Comparison of ENCODE assay signal across 8 mouse cellular contexts in the genomic region with DNA sequence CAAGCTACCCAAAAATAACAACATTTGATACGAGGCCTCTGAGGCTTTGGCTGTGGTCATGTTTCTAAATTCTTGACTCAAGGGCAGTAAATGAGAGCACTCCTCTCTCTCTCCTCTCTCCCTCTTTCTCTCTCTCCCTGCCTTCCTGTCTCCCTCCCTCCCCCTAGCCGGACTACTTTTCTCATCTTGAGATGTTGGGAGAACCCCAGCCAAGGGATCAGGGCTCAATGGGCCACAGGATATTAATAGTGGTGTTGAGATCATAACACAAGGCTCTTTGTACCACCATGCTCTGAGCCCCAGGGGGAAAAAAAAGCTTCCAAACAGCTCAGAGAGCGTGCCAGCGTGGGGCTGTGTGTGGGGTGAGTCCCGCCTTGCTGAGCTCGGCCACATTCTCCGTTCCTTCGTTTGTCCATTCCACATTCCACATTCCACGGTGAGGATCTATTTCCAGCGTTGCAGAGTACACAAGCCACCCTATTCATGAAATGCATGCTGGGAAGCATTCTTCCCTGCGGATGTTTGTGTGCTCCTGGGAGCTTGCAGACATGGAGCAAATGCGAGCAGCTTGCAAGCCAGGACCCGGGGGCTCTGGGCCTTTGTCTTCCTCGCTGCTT. TPM values are rescaled to one million over a fixed set of nuclear protein-coding genes. Genes with fewer than 3 reads are reported as not detected.
DNase-seq lines count a peak whose midpoint lies in the region; ATAC-seq and TF ChIP-seq lines count a peak whose summit lies in the region.

No protein-coding gene starts in this region.

- ATAC-seq in forebrain, embryonic 13.5 days: peak; percentile 79

- peak; percentile 88 for DNase-seq in 3134 (ENCODE audit: extremely low read depth, insufficient read length, low spot score)
- DNase-seq in NIH3T3 (ENCODE audit: low read depth): peak; percentile 94
- DNase-seq in heart, postnatal 10 days: peak; percentile 87 to 88
- DNase-seq in kidney, postnatal 4 days: peak; percentile 62 to 81
- peak; percentile 55 for DNase-seq in midbrain, embryonic 10.5 days (ENCODE audit: low spot score)
- DNase-seq in yolk sac, embryonic 10.5 days (ENCODE audit: low spot score): peak; percentile 74
- DNase-seq in thymus, adult 2 months: no peak

- H3K4me1 ChIP-seq in forebrain, embryonic 13.5 days: peaks cover 41% of the 10 kb centered on the region
- peaks cover 49% of the 10 kb centered on the region for H3K4me1 ChIP-seq in midbrain, embryonic 10.5 days
- H3K4me1 ChIP-seq in thymus, adult 2 months (replicated peaks; ENCODE audit: control insufficient read depth, insufficient read depth, low read length): peaks cover 41% of the 10 kb centered on the region

- no peaks in the 10 kb centered on the region for H3K36me3 ChIP-seq in forebrain, embryonic 13.5 days (ENCODE audit: poor library complexity, severe bottlenecking)
- H3K36me3 ChIP-seq in midbrain, embryonic 10.5 days: no peaks in the 10 kb centered on the region
- no peaks in the 10 kb centered on the region for H3K36me3 ChIP-seq in thymus, adult 2 months (ENCODE audit: control insufficient read depth, insufficient read depth, low read length)

- WGBS in forebrain, embryonic 13.5 days: 2% methylated on average over 14 of the region's 14 CpGs
- whole genome bisulfite sequencing in midbrain, embryonic 10.5 days: 16% methylated on average over 14 of the region's 14 CpGs
- 78% methylated on average over 14 of the region's 14 CpGs for WGBS in thymus, adult 2 months

- H3K27me3 ChIP-seq in forebrain, embryonic 13.5 days: no peaks in the 10 kb centered on the region
- 0 out of 2 replicates have a peak, but pooled peaks cover 5% of the 10 kb centered on the region for H3K27me3 ChIP-seq in midbrain, embryonic 10.5 days (ENCODE audit: low read depth, poor library complexity, severe bottlenecking)
- no peaks in the 10 kb centered on the region for H3K27me3 ChIP-seq in thymus, adult 2 months (ENCODE audit: control insufficient read depth, insufficient read depth, low read length)

- TF ChIP-seq POLR2A in thymus, adult 2 months (IDR thresholded peaks at IDR 0.05; ENCODE audit: control insufficient read depth, extremely low read depth, insufficient read depth, low read length, poor library complexity): no peak

- no peak overlapping the region for H3K4me3 ChIP-seq in forebrain, embryonic 13.5 days
- H3K4me3 ChIP-seq in midbrain, embryonic 10.5 days: peak overlapping the region; percentile 19; the same call in 1 of the 2 replicates
- H3K4me3 ChIP-seq in thymus, adult 2 months (ENCODE audit: control insufficient read depth, insufficient read depth, low read length): no peak overlapping the region

- H3K4me2 ChIP-seq in forebrain, embryonic 13.5 days: peak overlapping the region; percentile 36

- intact Hi-C loops in heart, postnatal 10 days (cut with DNase I): loop anchor here (5.0 kb wide), 1 partner anchor 39 kb away; no protein-coding TSS in a partner anchor

- H3K9ac ChIP-seq in forebrain, embryonic 13.5 days: peak overlapping the region; percentile 40; the same call in 1 of the 2 replicates

- TF ChIP-seq CTCF in thymus, adult 2 months (IDR thresholded peaks at IDR 0.05; ENCODE audit: borderline replicate concordance, control insufficient read depth, extremely low read depth, insufficient read depth, low read length, poor library complexity): no peak

- H3K9me3 ChIP-seq in forebrain, embryonic 13.5 days (replicated peaks): no peaks in the 10 kb centered on the region
- 0 out of 2 replicates have a peak, but pooled peaks cover under 1% of the 10 kb centered on the region for H3K9me3 ChIP-seq in midbrain, embryonic 10.5 days (replicated peaks)

- H3K27ac ChIP-seq in forebrain, embryonic 13.5 days: peak overlapping the region; percentile 76
- peak overlapping the region; percentile 82 for H3K27ac ChIP-seq in midbrain, embryonic 10.5 days (replicated peaks)
- no peak overlapping the region for H3K27ac ChIP-seq in thymus, adult 2 months (ENCODE audit: control insufficient read depth, insufficient read depth, low read length)

RNA-seq across cellular contexts. Expression of gene Irf2bp2, which starts 27.2 kb away (rescaled TPM):
- polyA plus RNA-seq in forebrain, embryonic 13.5 days (2015; fragmentation: Nextera tagmentation; extraction: Ambion mirVana): 8.1 and 8.3 TPM in 2 replicates
- 100 to 1,000 TPM; 101 to 154 TPM for total RNA-seq in heart, postnatal 10 days (2021)
- 3.8 and 4.0 TPM in 2 replicates for polyA plus RNA-seq in midbrain, embryonic 10.5 days (2016; fragmentation: Nextera tagmentation; extraction: Ambion mirVana)
- 71.7 and 113 TPM in 2 replicates for polyA plus RNA-seq in thymus, adult 2 months (2012; rRNA removed)
